Mouse (Mus musculus) CH12.LX (cell line): ENCODE data around the gene AW549877. TPM values are rescaled to one million over a fixed set of nuclear protein-coding genes. Genes with fewer than 3 reads are reported as not detected.

Source experiments
- DNase-seq: peaks from one replicate; pipeline ENCODE4 v3.0.0-alpha.2; 2013; ENCODE audit errors: extremely low read depth
- H3K27ac ChIP-seq: 2 replicates; pipeline ENCODE4 v1.5.1; 2012; ENCODE audit warnings: low read depth, mild to moderate bottlenecking, control low read depth, moderate library complexity; ENCODE audit not compliant: insufficient read depth
- H3K27me3 ChIP-seq: replicated peaks from 2 replicates; pipeline ENCODE3; 2012; ENCODE audit warnings: inconsistent platforms
- H3K36me3 ChIP-seq, 2 experiments: replicated peaks in 1 of 2; 2 replicates each; pipeline versions ENCODE3 to v1.6.1; 2012; ENCODE audit warnings: inconsistent platforms in 1 of 2, low read length in 1 of 2, mild to moderate bottlenecking in 1 of 2, mixed read lengths in 1 of 2, moderate library complexity in 1 of 2; ENCODE audit not compliant: control insufficient read depth in 1 of 2, insufficient read depth in 1 of 2
- H3K4me1 ChIP-seq, 2 experiments: 2 replicates each; pipeline ENCODE4 v1.6.1; 2012; ENCODE audit warnings: inconsistent platforms in 1 of 2, moderate library complexity in 1 of 2; ENCODE audit not compliant: insufficient read depth in 2 of 2, control insufficient read depth in 1 of 2
- H3K4me2 ChIP-seq: 2 replicates; pipeline ENCODE4 v1.6.1; 2012; ENCODE audit warnings: low read depth, mild to moderate bottlenecking, control low read depth; ENCODE audit not compliant: poor library complexity, insufficient read depth, severe bottlenecking
- H3K4me3 ChIP-seq, 3 experiments: fragments of 150-350 bp in 1 of 3; sonication (generic) in 1 of 3; replicated peaks in 1 of 3; 2 replicates each; pipeline versions ENCODE3 to v1.5.1; 2011 to 2012; ENCODE audit warnings: low read depth in 2 of 3, low read length in 2 of 3, mild to moderate bottlenecking in 2 of 3, moderate library complexity in 2 of 3, control low read depth in 1 of 3, improper control_type of control experiment in 1 of 3, inconsistent platforms in 1 of 3, mixed read lengths in 1 of 3; ENCODE audit not compliant: poor library complexity in 1 of 3
- H3K79me2 ChIP-seq: replicated peaks from 2 replicates; pipeline ENCODE4 v1.6.1; 2012; ENCODE audit warnings: mild to moderate bottlenecking, moderate library complexity; ENCODE audit not compliant: control insufficient read depth, poor library complexity, insufficient read depth, severe bottlenecking; ENCODE audit errors: extremely low read depth
- H3K9ac ChIP-seq: 2 replicates; pipeline ENCODE4 v1.6.1; 2012; ENCODE audit warnings: low read depth, mild to moderate bottlenecking, control low read depth, moderate library complexity; ENCODE audit not compliant: insufficient read depth
- H3K9me3 ChIP-seq: replicated peaks from 2 replicates; pipeline ENCODE3; 2012; ENCODE audit warnings: low read length, inconsistent platforms, mixed read lengths
- BHLHE40 ChIP-seq: IDR thresholded peaks from 2 replicates; pipeline ENCODE4 v1.6.1; 2011; ENCODE audit warnings: mild to moderate bottlenecking, low read depth, low read length, improper control_type of control experiment
- E2F4 ChIP-seq: IDR thresholded peaks from 2 replicates; pipeline ENCODE4 v1.6.1; 2011; ENCODE audit warnings: low read depth, low read length, improper control_type of control experiment; ENCODE audit not compliant: insufficient replicate concordance
- ETS1 ChIP-seq: conservative IDR thresholded peaks from 2 replicates; pipeline ENCODE4 v1.6.1; 2012; ENCODE audit warnings: low read depth, mild to moderate bottlenecking, inconsistent platforms, low read length, improper control_type of control experiment, moderate library complexity
- HCFC1 ChIP-seq: IDR thresholded peaks from 2 replicates; pipeline ENCODE4 v1.6.1; 2012; ENCODE audit warnings: low read depth, mild to moderate bottlenecking, inconsistent platforms, low read length, improper control_type of control experiment
- KAT2A ChIP-seq: IDR thresholded peaks from 2 replicates; pipeline ENCODE4 v1.6.1; 2012; ENCODE audit warnings: low read length, improper control_type of control experiment, inconsistent platforms; ENCODE audit not compliant: insufficient replicate concordance
- MAZ ChIP-seq: IDR thresholded peaks from 2 replicates; pipeline ENCODE4 v1.6.1; 2012; ENCODE audit warnings: low read depth, mild to moderate bottlenecking, inconsistent platforms, low read length, improper control_type of control experiment, moderate library complexity
- NRF1 ChIP-seq: IDR thresholded peaks from 2 replicates; pipeline ENCODE4 v1.6.1; 2014; ENCODE audit warnings: low read depth, mild to moderate bottlenecking, inconsistent platforms, low read length, improper control_type of control experiment, moderate library complexity
- RAD21 ChIP-seq: IDR thresholded peaks from 2 replicates; pipeline ENCODE4 v1.6.1; 2011; ENCODE audit warnings: low read depth, mild to moderate bottlenecking, low read length, improper control_type of control experiment, moderate library complexity
- RCOR1 ChIP-seq: conservative IDR thresholded peaks from 2 replicates; pipeline ENCODE4 v1.6.1; 2012; ENCODE audit warnings: low read depth, mild to moderate bottlenecking, inconsistent platforms, low read length, improper control_type of control experiment
- TBP ChIP-seq: conservative IDR thresholded peaks from 2 replicates; pipeline ENCODE4 v1.6.1; 2011; ENCODE audit warnings: low read depth, low read length, improper control_type of control experiment
- USF2 ChIP-seq: conservative IDR thresholded peaks from 2 replicates; pipeline ENCODE4 v1.6.1; 2011; ENCODE audit warnings: low read depth, low read length, improper control_type of control experiment
- ZC3H11A ChIP-seq: IDR thresholded peaks from 2 replicates; pipeline ENCODE4 v1.6.1; 2012; ENCODE audit warnings: low read depth, mild to moderate bottlenecking, inconsistent platforms, low read length, improper control_type of control experiment
- ZMIZ1 ChIP-seq: IDR thresholded peaks from 2 replicates; pipeline ENCODE4 v1.6.1; 2012; ENCODE audit warnings: low read depth, mild to moderate bottlenecking, inconsistent platforms, low read length, improper control_type of control experiment
- dilution Hi-C: fragments of 300-500 bp; cut with MboI; formaldehyde crosslinking; loops from 2 replicates; pipeline ENCODE4 v1.14.3; 2020; ENCODE audit warnings: low sequenced_read_pairs; ENCODE audit not compliant: extremely low pct_unique_long_range_greater_than_20kb, extremely low pct_ligation_motif_present
- in situ Hi-C: fragments of 300-500 bp; cut with MboI; formaldehyde crosslinking; loops from 3 replicates; pipeline ENCODE4 v1.14.3; 2019; ENCODE audit warnings: low sequenced_read_pairs, low pct_ligation_motif_present, low pct_unique_long_range_greater_than_20kb, mixed read lengths
- polyA plus RNA-seq: library from polyadenylated mRNA; unstranded; fragments of >175 nt; gene quantifications from 2 replicates; pipeline ENCODE4 v1.2.1, GENCODE M21; 2012; ENCODE audit warnings: low read depth; ENCODE audit not compliant: insufficient read length
- total RNA-seq, 2 experiments: library from RNA; depleted of rRNA; stranded (reverse); fragments of 300-350 nt in 1 of 2; fragments of >200 nt in 1 of 2; gene quantifications; 2 replicates each; pipeline ENCODE4 v1.2.3; 2012 to 2014

The AW549877 gene
- total and polyA plus RNA-seq, 3 experiments = 6.0 to 13.2 (median 11.6) TPM

DNA sequence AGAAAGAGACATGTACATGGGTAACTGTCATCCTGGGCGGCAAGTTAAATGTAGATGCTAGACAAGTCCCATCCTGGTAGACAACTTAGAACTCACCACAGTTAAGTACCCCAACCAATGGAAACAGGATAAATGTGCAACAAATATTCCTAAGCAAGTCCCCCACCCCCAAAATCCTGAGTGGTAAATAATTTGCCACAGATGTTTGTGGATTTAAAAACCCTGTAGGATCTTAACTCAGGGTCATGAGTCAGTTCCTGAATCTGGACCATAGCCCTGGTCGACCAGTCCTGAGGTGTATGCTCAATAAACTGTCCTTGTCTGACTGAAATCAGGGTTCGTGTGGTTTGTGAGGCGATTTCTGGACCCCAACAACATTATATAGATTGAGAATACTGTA, 62.1 kb downstream of the AW549877 start:
- H3K4me3 ChIP-seq = no peak overlapping the region
- H3K27me3 ChIP-seq = no peaks in the 10 kb centered on the region
- H3K4me2 ChIP-seq = no peak overlapping the region
- H3K9me3 ChIP-seq = no peaks in the 10 kb centered on the region
- dilution Hi-C loops = no loop called here
- H3K79me2 ChIP-seq = no peaks in the 10 kb centered on the region
- H3K4me1 ChIP-seq = no peaks in the 10 kb centered on the region
- no peak overlapping the region for H3K9ac ChIP-seq
- TF ChIP-seq BHLHE40 (no peak), TBP (no peak), ZC3H11A (no peak), ETS1 (no peak), E2F4 (no peak), RAD21 (no peak), RCOR1 (no peak), ZMIZ1 (no peak), KAT2A (no peak), USF2 (no peak), HCFC1 (no peak), MAZ (no peak), NRF1 (no peak)
- H3K36me3 ChIP-seq = no peaks in the 10 kb centered on the region
- DNase-seq = no peak
- in situ Hi-C loops = no loop called here
- H3K27ac ChIP-seq = no peak overlapping the region

Other genes with a start within 250 kb of the AW549877 start
- 15.4 and 16.4 TPM in 2 replicates for gene Fbxo4, start 16.2 kb downstream of the AW549877 start, total RNA-seq (2012; rRNA removed)
- 29.1 and 32.6 TPM in 2 replicates for gene Fbxo4, start 16.2 kb downstream of the AW549877 start, total RNA-seq (2014; rRNA removed)
- 18.3 and 20.0 TPM in 2 replicates for gene Fbxo4, start 16.2 kb downstream of the AW549877 start, polyA plus RNA-seq
- gene Oxct1, start 30.6 kb upstream of the AW549877 start, total RNA-seq (2012; rRNA removed) = 101 and 103 TPM in 2 replicates
- 105 and 107 TPM in 2 replicates for gene Oxct1, start 30.6 kb upstream of the AW549877 start, total RNA-seq (2014; rRNA removed)
- 127 TPM in 2 replicates for gene Oxct1, start 30.6 kb upstream of the AW549877 start, polyA plus RNA-seq